Mouse (Mus musculus) spleen, postnatal 14 days (tissue): ENCODE measurements around the gene Abhd18.

Experiments used
- DNase-seq, 2 experiments: peaks; one replicate each; pipeline ENCODE4 v3.0.0; 2021 to 2022; ENCODE audit warnings: low spot score in 2 of 2

Gene Abhd18

DNA sequence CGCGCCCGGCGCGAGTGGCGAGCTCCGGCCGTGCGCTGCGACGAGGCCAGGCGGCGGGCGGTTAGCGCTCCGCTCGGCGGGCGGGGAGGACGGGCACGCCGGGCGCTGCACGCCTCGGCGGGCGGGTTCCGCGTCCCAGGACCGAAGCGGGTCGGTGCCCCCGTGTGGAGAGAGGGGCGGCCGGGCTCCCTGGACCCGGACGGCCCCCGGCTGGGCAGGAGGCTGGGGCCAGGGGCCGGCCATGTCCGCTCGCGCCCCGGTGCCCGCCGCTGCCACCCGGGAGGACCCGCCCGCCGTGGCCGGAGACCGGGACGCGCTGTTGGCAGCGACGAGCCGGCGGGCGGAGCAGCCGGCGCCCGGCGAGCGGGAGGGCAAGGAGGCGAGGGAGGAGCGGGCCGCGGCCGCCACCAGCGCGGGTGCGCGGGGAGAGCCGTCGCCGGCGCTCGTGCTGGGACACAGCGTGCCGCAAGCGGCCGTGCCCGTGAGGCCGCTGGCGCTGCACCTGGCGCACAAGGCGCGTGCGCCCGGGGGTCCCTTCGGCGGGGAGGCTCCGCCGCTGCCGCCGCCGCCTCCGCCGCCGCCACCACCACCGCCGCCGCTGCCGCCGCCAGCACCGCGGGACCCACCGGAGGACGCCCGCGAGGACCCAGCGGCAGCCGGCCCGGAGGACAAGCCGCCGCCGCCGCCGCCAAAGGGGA, 103.3 kb downstream of the Abhd18 start:
- peak; percentile 37 to 54 for DNase-seq

GRCm38 (mm10) chr3:40950601-40951201, 103.9 kb downstream of the Abhd18 start:
- peak; percentile 31 to 49 for DNase-seq

DNA sequence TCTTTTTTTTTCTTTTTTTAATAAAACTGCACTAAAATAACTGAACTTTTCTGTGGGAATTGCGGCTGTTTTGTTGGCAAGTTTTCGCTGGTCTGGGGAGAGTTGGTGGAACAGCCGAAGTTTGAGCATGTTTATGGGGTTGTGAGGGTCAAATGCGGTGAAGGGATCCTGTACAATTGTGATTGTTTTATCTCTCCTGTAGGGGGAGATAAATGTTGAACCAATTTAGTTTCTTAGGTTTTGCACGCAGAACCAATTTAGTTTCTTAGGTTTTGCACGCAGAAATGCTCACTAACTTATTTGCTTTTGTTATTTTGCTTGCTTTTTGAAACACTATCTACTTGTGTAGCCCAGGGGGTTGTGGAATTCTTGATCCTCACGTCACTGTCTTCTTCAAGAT, 104.6 kb downstream of the Abhd18 start:
- peak in 1 of 2 experiments; percentile 3 for DNase-seq

DNA sequence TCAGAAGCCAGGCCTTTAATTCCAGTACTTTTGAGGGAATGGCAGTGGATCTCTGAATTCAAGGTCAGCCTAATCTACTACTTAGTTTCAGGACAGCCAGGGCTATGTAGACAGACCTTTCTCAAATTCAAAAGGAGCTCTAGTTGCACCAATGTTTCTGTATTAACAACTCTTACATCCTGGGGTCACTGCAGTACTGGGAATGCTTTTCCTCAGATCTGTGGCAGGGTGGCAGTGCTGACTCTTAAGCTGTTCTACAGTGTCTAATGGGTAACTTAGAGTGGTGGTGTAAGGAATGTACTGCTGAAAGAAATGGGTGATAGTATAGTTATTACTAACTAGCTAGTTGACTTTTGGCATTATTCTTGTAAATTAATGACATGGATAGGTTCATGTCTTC, 105.8 kb downstream of the Abhd18 start:
- no peak for DNase-seq

DNA sequence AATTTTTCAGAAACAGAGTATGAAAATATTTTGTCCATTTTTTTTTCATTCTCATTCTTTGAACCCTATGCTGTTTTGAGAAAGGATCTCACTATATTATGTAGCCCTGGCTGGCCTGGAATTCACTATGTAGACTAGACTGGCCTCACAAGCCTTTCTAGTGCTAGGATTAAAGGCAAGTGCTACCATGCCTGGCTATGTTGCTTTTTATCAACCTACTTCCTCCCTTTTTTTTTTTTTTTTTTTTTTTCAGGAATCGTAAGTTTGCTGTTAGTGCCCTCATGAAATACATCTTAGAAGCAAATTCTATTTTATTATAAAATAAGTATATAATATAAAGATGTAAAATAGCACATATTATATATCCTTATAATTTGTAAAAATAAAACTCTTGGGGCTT, 108.0 kb downstream of the Abhd18 start:
- DNase-seq = no peak

DNA sequence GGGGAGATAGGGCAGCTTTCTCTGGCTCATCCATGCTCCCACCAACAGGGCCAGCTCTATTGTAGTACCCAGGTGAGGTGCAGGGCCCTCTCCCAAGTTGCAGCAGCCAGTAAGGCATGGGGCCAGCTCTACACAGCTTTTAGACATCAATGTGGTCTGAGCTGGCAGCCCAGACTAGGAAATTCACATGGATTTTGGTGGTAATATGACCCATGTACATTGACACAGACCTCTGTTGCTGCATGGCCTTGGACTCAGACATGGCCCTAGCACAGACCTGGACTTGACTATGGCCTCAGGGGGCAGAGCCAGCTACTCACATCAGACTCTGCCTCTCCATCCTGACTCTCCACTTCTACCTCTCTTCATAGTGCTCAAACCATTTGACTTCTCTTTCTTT, 112.1 kb downstream of the Abhd18 start:
- no peak for DNase-seq

DNA sequence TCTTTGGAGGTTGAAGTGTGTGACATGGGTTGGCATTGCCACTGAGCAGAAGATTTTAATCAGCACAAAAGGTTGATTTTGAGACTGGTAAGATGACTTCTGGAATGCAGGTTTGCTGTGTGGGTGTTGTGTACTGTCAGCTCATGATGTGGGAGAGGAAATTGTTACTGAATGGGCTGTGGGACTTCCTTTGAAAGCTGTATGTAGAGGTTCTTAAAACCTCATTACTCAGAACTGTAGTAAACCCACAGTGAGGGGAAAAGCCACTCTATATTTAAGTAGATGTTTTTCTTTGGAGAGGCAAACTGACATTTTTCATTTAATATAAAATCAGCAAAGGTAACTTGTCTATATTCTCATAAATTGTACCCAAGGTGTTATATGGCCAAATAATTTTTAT, 134.0 kb downstream of the Abhd18 start:
- no peak for DNase-seq

DNA sequence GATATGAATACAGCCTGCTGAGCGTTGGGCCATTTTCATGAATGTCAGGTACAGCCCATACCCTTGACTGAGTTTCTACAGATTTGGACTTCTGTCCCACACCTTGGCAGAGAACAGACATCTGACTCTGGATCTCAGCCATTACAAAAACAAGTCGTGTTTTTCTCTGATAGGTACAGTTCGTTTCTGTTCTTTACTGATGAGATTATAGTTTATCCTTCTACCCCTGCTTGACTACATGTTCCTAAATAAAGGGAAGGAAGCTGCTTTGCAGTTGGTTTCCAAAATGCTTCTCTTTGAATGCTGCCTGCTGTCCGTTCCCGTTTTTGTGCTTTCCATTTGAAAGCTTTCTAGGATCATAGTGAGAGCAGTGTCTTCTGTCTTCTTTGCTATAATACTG, 140.8 kb downstream of the Abhd18 start:
- DNase-seq = no peak
